Mouse (Mus musculus) liver, postnatal 0 days (tissue): ENCODE measurements at regions not wholly inside any gene's neighbourhood (a gene's known extent, or its start where the extent isn't known, plus 50 kb on each side); places are given as distances from the start of the nearest gene placed in this dataset.

Experiments used
- ATAC-seq: fragments of 200-750 bp; cut with Nextera tagmentation; 2 replicates; pipeline ENCODE4 v1.8.0; 2017; ENCODE audit warnings: mild to moderate bottlenecking, moderate library complexity
- DNase-seq: peaks from one replicate; pipeline ENCODE4 v3.0.0-alpha.2; 2016
- H3K27ac ChIP-seq: fragments of 300-500 bp; sonication (generic); 2 replicates; pipeline ENCODE4 v1.5.1; 2014; ENCODE audit warnings: antibody characterized with exemption, moderate library complexity, mild to moderate bottlenecking, low read depth
- H3K27me3 ChIP-seq: fragments of 300-500 bp; sonication (generic); 2 replicates; pipeline ENCODE4 v1.6.1; 2014; ENCODE audit warnings: low read length, control low read depth, mixed read lengths; ENCODE audit not compliant: insufficient read depth
- H3K36me3 ChIP-seq: fragments of 300-500 bp; sonication (generic); replicated peaks from 2 replicates; pipeline ENCODE4 v1.6.1; 2014; ENCODE audit warnings: mild to moderate bottlenecking, control low read depth, low read length, moderate library complexity, mixed read lengths; ENCODE audit not compliant: insufficient read depth
- H3K4me1 ChIP-seq: fragments of 300-500 bp; sonication (generic); 2 replicates; pipeline ENCODE4 v1.6.1; 2014; ENCODE audit warnings: antibody characterized with exemption, mild to moderate bottlenecking, control low read depth; ENCODE audit not compliant: insufficient read depth
- H3K4me2 ChIP-seq: fragments of 300-500 bp; sonication (generic); 2 replicates; pipeline ENCODE4 v1.6.1; 2014; ENCODE audit warnings: low read depth, mild to moderate bottlenecking, low read length, moderate library complexity, mixed read lengths
- H3K4me3 ChIP-seq: fragments of 300-500 bp; sonication (generic); 2 replicates; pipeline ENCODE4 v1.5.1; 2014; ENCODE audit warnings: low read depth, low read length
- H3K9ac ChIP-seq: fragments of 300-500 bp; sonication (generic); replicated peaks from 2 replicates; pipeline ENCODE4 v1.6.1; 2014; ENCODE audit warnings: mild to moderate bottlenecking, moderate library complexity
- H3K9me3 ChIP-seq: fragments of 300-500 bp; sonication (generic); 2 replicates; pipeline ENCODE4 v1.6.1; 2016; ENCODE audit warnings: mild to moderate bottlenecking, control low read depth, low read length, mixed read lengths
- CTCF ChIP-seq: sonication (generic); IDR thresholded peaks from 2 replicates; pipeline ENCODE4 v1.5.1; 2016; ENCODE audit warnings: antibody characterized with exemption, low read depth
- EP300 ChIP-seq: IDR thresholded peaks from 2 replicates; pipeline ENCODE4 v1.6.1; 2016; ENCODE audit warnings: antibody characterized with exemption, low read depth, mild to moderate bottlenecking
- WGBS: fragments of 180-500 bp; shearing (Covaris S2); extraction: QIAGEN DNeasy Blood & Tissue Kit; methylation state at CpG from one replicate; pipeline ENCODE4 v1.1.7; 2014; ENCODE audit not compliant: insufficient replicate concordance; 5-methylcytosine and 5-hydroxymethylcytosine counted together

GRCm38 (mm10) chr3:106974114-106974789 lies 61.7 kb upstream of the Kcna3 start:
- no peak for ATAC-seq
- Histone ChIP-seq H3K4me3 (no peak overlapping the region), H3K4me1 (no peaks in the 10 kb centered on the region), H3K27me3 (no peaks in the 10 kb centered on the region), H3K36me3 (no peaks in the 10 kb centered on the region), H3K27ac (no peak overlapping the region), H3K9me3 (no peaks in the 10 kb centered on the region), H3K9ac (no peak overlapping the region), H3K4me2 (no peak overlapping the region)
- no peak for DNase-seq
- TF ChIP-seq CTCF (no peak), EP300 (no peak)
- 48% methylated on average over 6 of the region's 6 CpGs for WGBS

GRCm38 (mm10) chr3:106978728-106979127 lies 57.2 kb upstream of the Kcna3 start:
- no peaks in the 10 kb centered on the region for H3K27me3 ChIP-seq

GRCm38 (mm10) chr3:106980914-106981313 lies 55.1 kb upstream of the Kcna3 start:
- ATAC-seq = no peak
- DNase-seq = no peak
- H3K9ac ChIP-seq = no peak overlapping the region
- H3K4me2 ChIP-seq = no peak overlapping the region
- no peaks in the 10 kb centered on the region for H3K4me1 ChIP-seq
- no peak overlapping the region for H3K27ac ChIP-seq
- no peak overlapping the region for H3K4me3 ChIP-seq
- no peak for TF ChIP-seq EP300
- no peak for TF ChIP-seq CTCF
- H3K36me3 ChIP-seq = no peaks in the 10 kb centered on the region
- H3K27me3 ChIP-seq = no peaks in the 10 kb centered on the region
- H3K9me3 ChIP-seq = no peaks in the 10 kb centered on the region
- 43% methylated on average over 3 of the region's 3 CpGs for WGBS

More at GRCm38 (mm10) chr3:106978728-106979127, 57.2 kb upstream of the Kcna3 start:
- H3K9ac ChIP-seq = no peak overlapping the region
- H3K9me3 ChIP-seq = no peaks in the 10 kb centered on the region
- H3K4me3 ChIP-seq = no peak overlapping the region
- no peak for DNase-seq
- TF ChIP-seq EP300 = no peak
- TF ChIP-seq CTCF = no peak
- H3K4me1 ChIP-seq = no peaks in the 10 kb centered on the region
- H3K36me3 ChIP-seq = no peaks in the 10 kb centered on the region
- WGBS = 64% methylated on average over 6 of the region's 6 CpGs
- H3K27ac ChIP-seq = no peak overlapping the region
- no peak overlapping the region for H3K4me2 ChIP-seq
- no peak for ATAC-seq

- no peaks in the 10 kb centered on the region for H3K36me3 ChIP-seq
- H3K9me3 ChIP-seq = no peaks in the 10 kb centered on the region
- H3K27ac ChIP-seq = no peak overlapping the region
- H3K9ac ChIP-seq = no peak overlapping the region
- H3K4me2 ChIP-seq = no peak overlapping the region
- no peaks in the 10 kb centered on the region for H3K27me3 ChIP-seq
- 56% methylated on average over 3 of the region's 3 CpGs for WGBS
- DNase-seq (no peak), ATAC-seq (no peak)
- TF ChIP-seq EP300 (no peak), CTCF (no peak)
- H3K4me3 ChIP-seq = no peak overlapping the region
- no peaks in the 10 kb centered on the region for H3K4me1 ChIP-seq
Observed at GRCm38 (mm10) chr3:106981323-106981722, 54.6 kb upstream of the Kcna3 start.

- ATAC-seq (no peak), DNase-seq (no peak)
- Histone ChIP-seq H3K36me3 (no peaks in the 10 kb centered on the region), H3K27ac (no peak overlapping the region), H3K4me2 (no peak overlapping the region), H3K4me1 (no peaks in the 10 kb centered on the region), H3K27me3 (no peaks in the 10 kb centered on the region), H3K9ac (no peak overlapping the region), H3K4me3 (no peak overlapping the region), H3K9me3 (no peaks in the 10 kb centered on the region)
- TF ChIP-seq EP300 (no peak), CTCF (no peak)
- WGBS = 60% methylated on average over 4 of the region's 4 CpGs
Observed at GRCm38 (mm10) chr3:106984231-106984630, 51.7 kb upstream of the Kcna3 start.
